ENCODE assay signal across 7 mouse cellular contexts in genomic region chr5:117493947-117494346, GRCm38 (mm10).
DNase-seq lines count a peak whose midpoint lies in the region; ATAC-seq and TF ChIP-seq lines count a peak whose summit lies in the region.

No protein-coding gene starts in this region.

- H3K9me3 ChIP-seq in G1E (replicated peaks): peaks cover 61% of the 10 kb centered on the region
- no peaks in the 10 kb centered on the region for H3K9me3 ChIP-seq in embryonic facial prominence, embryonic 13.5 days
- H3K9me3 ChIP-seq in lung, postnatal 0 days (ENCODE audit: low read length): no peaks in the 10 kb centered on the region

- peak overlapping the region; percentile 46 for H3K4me2 ChIP-seq in embryonic facial prominence, embryonic 13.5 days
- no peak overlapping the region for H3K4me2 ChIP-seq in lung, postnatal 0 days (replicated peaks; ENCODE audit: low read depth, low read length)

- no peak for DNase-seq in G1E (ENCODE audit: low spot score)
- peak; percentile 69 to 77 for DNase-seq in heart, postnatal 10 days
- peak; percentile 71 for DNase-seq in kidney, postnatal 14 days
- DNase-seq in lung, postnatal 0 days (ENCODE audit: low spot score): peak; percentile 55
- DNase-seq in retina, embryonic 14.5 days (ENCODE audit: low spot score): peak; percentile 86

- TF ChIP-seq POLR2A in bone marrow, adult 2 months (IDR thresholded peaks at IDR 0.05; ENCODE audit: borderline replicate concordance, control insufficient read depth, low read depth, low read length): no peak

- H3K9ac ChIP-seq in embryonic facial prominence, embryonic 13.5 days: no peak overlapping the region
- H3K9ac ChIP-seq in lung, postnatal 0 days (replicated peaks; ENCODE audit: low read depth): no peak overlapping the region

- no peaks in the 10 kb centered on the region for H3K4me1 ChIP-seq in G1E (ENCODE audit: insufficient read depth, low read depth, low read length)
- H3K4me1 ChIP-seq in bone marrow, adult 2 months (ENCODE audit: control insufficient read depth, insufficient read depth, low read length): no peaks in the 10 kb centered on the region
- peaks cover 14% of the 10 kb centered on the region for H3K4me1 ChIP-seq in embryonic facial prominence, embryonic 13.5 days
- H3K4me1 ChIP-seq in lung, postnatal 0 days (ENCODE audit: insufficient read depth, low read depth, low read length): no peaks in the 10 kb centered on the region

- TF ChIP-seq CTCF in G1E (IDR thresholded peaks at IDR 0.05; ENCODE audit: low read depth, low read length): 0 out of 2 replicates have a peak, but pooled peaks have one; percentile 18
- TF ChIP-seq CTCF in bone marrow, adult 2 months (IDR thresholded peaks at IDR 0.05; ENCODE audit: control insufficient read depth, insufficient read depth, low read length): peak; percentile 67
- peak; percentile 90 for TF ChIP-seq CTCF in lung, postnatal 0 days (IDR thresholded peaks at IDR 0.05)

- no peak for TF ChIP-seq EP300 in lung, postnatal 0 days (IDR thresholded peaks at IDR 0.05)

- H3K27me3 ChIP-seq in G1E (ENCODE audit: insufficient read depth, low read length): no peaks in the 10 kb centered on the region
- no peaks in the 10 kb centered on the region for H3K27me3 ChIP-seq in embryonic facial prominence, embryonic 13.5 days
- H3K27me3 ChIP-seq in lung, postnatal 0 days (replicated peaks; ENCODE audit: insufficient read depth, low read length): no peaks in the 10 kb centered on the region

- no peak overlapping the region for H3K27ac ChIP-seq in bone marrow, adult 2 months (ENCODE audit: control insufficient read depth, insufficient read depth, low read depth, low read length, poor library complexity)
- no peak overlapping the region for H3K27ac ChIP-seq in embryonic facial prominence, embryonic 13.5 days
- no peak overlapping the region for H3K27ac ChIP-seq in lung, postnatal 0 days (ENCODE audit: low read length)

- intact Hi-C loops in heart, postnatal 10 days (cut with DNase I): loop anchor here (2.0 to 5.0 kb wide), 3 partner anchors 107 to 377 kb away; partner anchors contain the start of genes Rfc5 and Suds3

- 9% methylated on average over 7 of the region's 7 CpGs for WGBS in bone marrow, adult 2 months
- 18% methylated on average over 7 of the region's 7 CpGs for WGBS in embryonic facial prominence, embryonic 13.5 days
- 21% methylated on average over 7 of the region's 7 CpGs for WGBS in lung, postnatal 0 days

- no peak overlapping the region for H3K4me3 ChIP-seq in G1E (ENCODE audit: low read depth, low read length)
- no peak overlapping the region for H3K4me3 ChIP-seq in bone marrow, adult 2 months (replicated peaks; ENCODE audit: control insufficient read depth, low read depth, low read length)
- peak overlapping the region; percentile 21 for H3K4me3 ChIP-seq in embryonic facial prominence, embryonic 13.5 days
- no peak overlapping the region for H3K4me3 ChIP-seq in lung, postnatal 0 days (ENCODE audit: low read depth, low read length)

- H3K36me3 ChIP-seq in G1E (replicated peaks): no peaks in the 10 kb centered on the region
- no peaks in the 10 kb centered on the region for H3K36me3 ChIP-seq in embryonic facial prominence, embryonic 13.5 days
- H3K36me3 ChIP-seq in lung, postnatal 0 days (ENCODE audit: insufficient read depth, low read length): no peaks in the 10 kb centered on the region

- no peak for ATAC-seq in G1E (ENCODE audit: extremely low read depth, insufficient number of reproducible peaks, low FRiP score, poor library complexity, severe bottlenecking)
- ATAC-seq in embryonic facial prominence, embryonic 13.5 days (ENCODE audit: insufficient number of reproducible peaks, insufficient read depth, low FRiP score, low TSS enrichment, low read depth): no peak
- ATAC-seq in lung, postnatal 0 days: peak; percentile 57

Comparison
In these comparisons a context has a peak if more than half of its experiments do, and no peak if none do; other contexts are left out.
1. CTCF ChIP-seq: peak in every context shown above with its lines; median percentile 90 in lung, postnatal 0 days; 67 in bone marrow, adult 2 months; 18 in G1E.